Mouse (Mus musculus) bone marrow, adult 2 months (tissue): ENCODE measurements around the gene Map4k5.

Experiments
- CTCF ChIP-seq: fragments of 200-500 bp; IDR thresholded peaks from 2 replicates; pipeline ENCODE4 v1.5.1; 2011; ENCODE audit warnings: low read length, control low read depth; ENCODE audit not compliant: control insufficient read depth, insufficient read depth
- POLR2A ChIP-seq: fragments of 200-500 bp; IDR thresholded peaks from 2 replicates; pipeline ENCODE4 v1.6.1; 2011; ENCODE audit warnings: low read depth, mild to moderate bottlenecking, control low read depth, low read length, borderline replicate concordance; ENCODE audit not compliant: control insufficient read depth

DNA sequence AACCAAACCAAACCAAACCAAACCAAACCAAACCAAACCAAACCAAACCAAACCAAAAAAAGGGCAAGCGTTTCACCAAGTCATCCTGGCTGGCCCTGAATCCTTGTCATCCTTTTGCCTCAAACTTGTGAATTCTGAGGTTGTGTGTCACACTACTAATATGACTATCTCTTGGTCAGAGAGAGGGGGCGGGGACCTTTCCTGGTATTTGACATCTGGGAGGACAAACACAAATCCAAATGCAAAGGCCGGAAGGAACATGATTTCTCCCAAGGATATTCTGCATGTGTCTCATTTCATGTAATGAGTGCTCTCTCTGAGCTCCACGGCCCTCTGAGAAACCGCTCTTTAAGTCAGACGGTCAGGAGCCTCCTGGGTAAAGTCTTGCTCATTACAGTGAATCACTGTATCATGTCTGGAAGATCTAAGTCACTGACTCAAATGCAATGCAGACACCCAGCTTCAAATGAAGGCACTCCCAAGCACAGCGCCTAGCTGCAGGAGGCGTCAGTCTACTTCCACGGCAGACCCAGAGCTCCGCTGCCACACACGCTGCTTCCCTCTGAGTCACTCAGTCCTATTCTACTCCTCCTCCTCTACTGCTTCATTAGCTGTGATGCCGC is 58.9 kb downstream of the Map4k5 start:
- TF ChIP-seq POLR2A (no peak), CTCF (no peak)
